Mouse (Mus musculus) brain, embryonic 14.5 days (tissue): ENCODE measurements around the gene Asap3.

Experiments
- CTCF ChIP-seq: fragments of 200-500 bp; IDR thresholded peaks from 2 replicates; pipeline ENCODE4 v1.5.1; 2012; ENCODE audit warnings: inconsistent platforms, mild to moderate bottlenecking, moderate library complexity, borderline replicate concordance; ENCODE audit not compliant: insufficient read depth, insufficient read length; ENCODE audit errors: extremely low read depth
- POLR2A ChIP-seq: fragments of 200-500 bp; IDR thresholded peaks from 2 replicates; pipeline ENCODE4 v1.6.1; 2012; ENCODE audit warnings: mild to moderate bottlenecking, inconsistent platforms, borderline replicate concordance; ENCODE audit not compliant: poor library complexity, insufficient read depth, insufficient read length, severe bottlenecking; ENCODE audit errors: extremely low read depth

DNA sequence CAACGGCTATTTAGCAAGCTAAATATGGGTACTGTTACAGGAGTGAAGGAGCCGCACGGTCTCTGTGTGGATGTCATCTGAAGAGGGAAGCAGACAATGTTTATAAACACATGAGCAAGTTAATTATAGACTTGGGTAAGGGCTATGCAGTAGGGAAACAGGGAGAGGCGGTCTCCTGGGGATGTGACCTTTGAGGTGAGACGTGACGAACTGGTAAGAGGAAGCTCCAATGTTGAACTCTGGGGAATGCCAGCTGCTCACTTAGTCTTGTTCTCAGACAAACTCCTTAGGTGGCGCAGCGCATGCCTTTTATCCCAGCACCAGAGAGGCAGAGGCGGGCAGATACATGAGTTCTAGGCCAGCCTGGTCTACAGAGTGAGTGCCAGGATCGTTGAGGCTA lies 55.7 kb downstream of the Asap3 start:
- TF ChIP-seq POLR2A: no peak
- TF ChIP-seq CTCF: no peak
